Mouse (Mus musculus) embryonic fibroblast, embryonic 13.5 days (primary cell): Measurements from ENCODE around the gene Tent5b.

Source experiments
- CTCF ChIP-seq: IDR thresholded peaks from 2 replicates; pipeline ENCODE4 v1.5.1; 2011; ENCODE audit warnings: mild to moderate bottlenecking, control low read depth, low read length, moderate library complexity, borderline replicate concordance; ENCODE audit not compliant: insufficient read depth
- POLR2A ChIP-seq: IDR thresholded peaks from 2 replicates; pipeline ENCODE4 v1.6.1; 2011; ENCODE audit warnings: low read depth, mild to moderate bottlenecking, control low read depth, low read length, moderate library complexity

- TF ChIP-seq POLR2A (no peak), CTCF (no peak)
Measured at GRCm38 (mm10) chr4:133432560-133433171, 47.3 kb upstream of the Tent5b start.
